Mouse (Mus musculus) olfactory bulb, adult 2 months (tissue): ENCODE results near the gene Hist2h2bb. TPM values are rescaled to one million over a fixed set of nuclear protein-coding genes. Genes with fewer than 3 reads are reported as not detected.
"Not testable (repeated sequence)": the region's sequence is repeated elsewhere in the genome, so short reads cannot be mapped to it uniquely, and the experiment has no call there.

Experiments
- H3K27ac ChIP-seq: fragments of 200-500 bp; 2 replicates; pipeline ENCODE4 v1.5.1; 2012; ENCODE audit warnings: low read depth, low read length; ENCODE audit not compliant: insufficient read depth
- H3K4me1 ChIP-seq: fragments of 200-500 bp; 2 replicates; pipeline ENCODE4 v1.6.1; 2012; ENCODE audit warnings: low read length; ENCODE audit not compliant: control insufficient read depth, insufficient read depth
- H3K4me3 ChIP-seq: fragments of 200-500 bp; 2 replicates; pipeline ENCODE4 v1.5.1; 2012; ENCODE audit warnings: mild to moderate bottlenecking, low read depth, low read length, moderate library complexity; ENCODE audit not compliant: insufficient read depth
- CTCF ChIP-seq: fragments of 200-500 bp; IDR thresholded peaks from 2 replicates; pipeline ENCODE4 v1.5.1; 2012; ENCODE audit warnings: low read depth, mild to moderate bottlenecking, low read length, moderate library complexity; ENCODE audit not compliant: insufficient read depth
- POLR2A ChIP-seq: fragments of 200-500 bp; IDR thresholded peaks from 2 replicates; pipeline ENCODE4 v1.6.1; 2012; ENCODE audit warnings: mild to moderate bottlenecking, low read depth, low read length, moderate library complexity; ENCODE audit not compliant: insufficient read depth
- WGBS: fragments of 180-500 bp; shearing (Covaris S2); methylation state at CpG from one replicate; pipeline ENCODE4 v1.1.7; 2018; 5-methylcytosine and 5-hydroxymethylcytosine counted together
- polyA plus RNA-seq: library from polyadenylated mRNA; stranded (reverse); fragments of >200 nt; gene quantifications from 2 replicates; pipeline ENCODE4 v1.2.4, GENCODE M21; 2012; ENCODE audit warnings: low replicate concordance; ENCODE audit not compliant: missing spikeins, insufficient read depth, insufficient read length

The Hist2h2bb gene
- polyA plus RNA-seq, 1 experiment = not detected

DNA sequence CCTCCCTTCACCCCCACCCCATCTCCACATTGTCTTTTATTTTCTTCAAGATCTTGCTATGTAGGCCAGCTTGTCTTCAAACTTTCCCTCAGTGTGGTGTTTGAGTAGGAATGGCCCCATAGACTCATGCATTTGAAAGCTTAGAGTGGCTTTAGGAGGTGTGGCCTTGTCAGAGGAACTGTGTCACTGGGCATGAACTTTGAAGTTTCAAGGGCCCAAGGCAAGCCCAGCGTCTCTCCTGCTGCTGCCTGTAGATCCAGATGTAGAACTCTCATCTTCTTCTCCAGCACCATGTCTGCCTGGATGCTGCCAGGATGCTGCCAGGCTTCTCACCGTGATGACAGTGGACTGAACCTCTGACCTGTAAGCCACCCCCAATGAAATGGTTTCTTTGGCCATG, 40.7 kb upstream of the Hist2h2bb start:
- Histone ChIP-seq H3K27ac (no peak overlapping the region), H3K4me3 (no peak overlapping the region), H3K4me1 (peaks cover 10% of the 10 kb centered on the region)
- WGBS = 88% methylated on average over 2 of the region's 2 CpGs
- TF ChIP-seq POLR2A = no peak
- TF ChIP-seq CTCF = no peak

DNA sequence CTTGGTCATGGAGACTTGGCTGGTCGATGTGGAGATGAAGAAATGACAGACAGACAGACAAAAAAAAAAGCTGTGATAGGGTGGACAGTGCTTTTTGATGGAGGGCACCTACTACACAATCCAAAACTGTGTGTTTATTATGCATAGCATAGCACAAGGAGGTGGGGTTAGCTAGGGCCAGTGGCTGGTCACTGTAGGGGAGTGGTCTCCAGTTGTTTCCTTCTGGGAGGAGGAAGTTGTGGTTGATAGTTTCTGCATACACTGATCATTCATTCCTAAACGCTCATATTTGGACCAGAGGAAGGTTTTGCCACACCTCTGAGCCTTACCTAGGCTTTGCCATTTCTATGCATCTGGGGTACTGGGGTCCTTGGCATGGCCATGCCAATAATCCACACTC, 39.1 kb upstream of the Hist2h2bb start:
- Histone ChIP-seq H3K4me3 (no peak overlapping the region), H3K4me1 (peaks cover 3% of the 10 kb centered on the region; the same call in 1 of the 2 replicates), H3K27ac (no peak overlapping the region)
- 81% methylated on average over 2 of the region's 2 CpGs for WGBS
- TF ChIP-seq CTCF (no peak), POLR2A (no peak)

- Histone ChIP-seq H3K27ac (no peak overlapping the region), H3K4me3 (no peak overlapping the region), H3K4me1 (peaks cover 2% of the 10 kb centered on the region; the same call in 1 of the 2 replicates)
- TF ChIP-seq POLR2A (no peak), CTCF (no peak)
- 80% methylated on average over 4 of the region's 4 CpGs for WGBS
These were observed 38.4 kb upstream of the Hist2h2bb start for GRCm38 (mm10) chr3:96230910-96231757.

DNA sequence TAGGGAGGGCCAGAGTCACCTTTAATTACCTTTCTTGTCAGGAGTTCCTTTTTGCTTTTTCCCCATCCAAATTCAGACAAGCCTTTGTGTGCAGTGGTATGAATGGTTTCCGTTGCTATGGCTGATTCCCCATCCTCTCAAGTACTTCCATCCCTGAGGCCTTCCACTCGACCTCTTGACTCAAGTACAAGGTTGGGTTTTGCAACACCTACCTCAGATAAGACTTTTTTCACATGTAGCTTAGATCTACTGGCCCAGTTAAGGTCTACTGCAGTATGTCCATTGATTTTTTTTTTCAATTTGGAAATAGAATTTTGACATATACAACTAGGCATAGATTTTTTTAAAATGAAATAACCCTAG, 37.8 kb upstream of the Hist2h2bb start:
- no peak overlapping the region for H3K27ac ChIP-seq
- H3K4me3 ChIP-seq = no peak overlapping the region
- TF ChIP-seq POLR2A (no peak), CTCF (no peak)
- WGBS = 74% methylated on average over 2 of the region's 2 CpGs
- peaks cover under 1% of the 10 kb centered on the region; the same call in 1 of the 2 replicates for H3K4me1 ChIP-seq

DNA sequence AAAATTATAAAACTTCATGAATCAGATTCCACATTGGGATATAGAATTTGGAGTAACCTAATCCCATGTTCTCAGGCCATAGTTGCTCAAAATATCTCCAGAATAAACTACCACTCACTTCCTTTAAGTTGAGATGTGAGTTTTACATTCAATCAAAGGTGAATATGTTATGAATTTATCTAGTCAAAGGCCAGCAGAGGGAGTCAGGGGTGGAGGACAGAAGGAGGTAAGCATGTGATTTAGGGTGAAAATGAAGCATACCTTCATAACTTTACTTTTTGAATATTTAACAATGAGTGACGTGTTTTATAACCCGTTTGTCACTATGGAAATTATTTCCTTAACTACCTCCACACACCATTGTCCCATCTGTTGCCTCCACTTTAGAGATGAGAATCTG, 34.6 kb upstream of the Hist2h2bb start:
- TF ChIP-seq CTCF (no peak), POLR2A (no peak)
- WGBS = 91% methylated on average over 2 of the region's 2 CpGs
- H3K4me1 ChIP-seq = 0 out of 2 replicates have a peak, but pooled peaks cover 2% of the 10 kb centered on the region

GRCm38 (mm10) chr3:96235836-96236235, 33.7 kb upstream of the Hist2h2bb start:
- Histone ChIP-seq H3K4me3 (no peak overlapping the region), H3K27ac (no peak overlapping the region), H3K4me1 (0 out of 2 replicates have a peak, but pooled peaks cover 2% of the 10 kb centered on the region)
- WGBS = 80% methylated on average over 3 of the region's 3 CpGs
- TF ChIP-seq POLR2A (no peak), CTCF (no peak)

More for the DNA sequence above, 34.6 kb upstream of the Hist2h2bb start:
- H3K27ac ChIP-seq = no peak overlapping the region
- H3K4me3 ChIP-seq = no peak overlapping the region

DNA sequence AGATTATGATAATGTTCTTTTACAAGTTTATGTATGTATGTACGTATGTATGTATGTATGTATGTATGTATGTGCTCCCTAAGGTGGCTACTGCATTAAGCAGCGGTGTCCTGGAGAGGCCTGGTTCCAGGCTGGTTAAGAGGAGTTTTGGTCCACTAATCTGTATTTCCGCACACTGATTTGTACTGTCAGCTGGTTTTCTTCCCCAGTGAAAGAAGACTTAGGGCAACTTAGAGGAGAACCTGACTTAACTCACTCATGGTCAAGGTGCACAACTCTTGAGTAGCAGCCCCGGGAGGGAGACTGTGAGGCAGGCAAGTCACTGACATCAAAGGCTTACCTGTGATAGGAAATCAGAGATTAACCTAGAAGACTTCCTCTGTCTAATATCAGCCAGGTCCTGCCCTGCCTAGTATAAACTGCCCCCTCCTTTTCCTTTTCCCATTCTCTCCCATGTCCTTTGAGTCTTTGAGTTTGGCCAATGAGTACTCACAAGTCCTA, 32.7 kb upstream of the Hist2h2bb start:
- 87% methylated on average over 4 of the region's 4 CpGs for WGBS
- Histone ChIP-seq H3K4me1 (0 out of 2 replicates have a peak, but pooled peaks cover 2% of the 10 kb centered on the region), H3K4me3 (no peak overlapping the region), H3K27ac (no peak overlapping the region)
- TF ChIP-seq CTCF = no peak
- TF ChIP-seq POLR2A = no peak

DNA sequence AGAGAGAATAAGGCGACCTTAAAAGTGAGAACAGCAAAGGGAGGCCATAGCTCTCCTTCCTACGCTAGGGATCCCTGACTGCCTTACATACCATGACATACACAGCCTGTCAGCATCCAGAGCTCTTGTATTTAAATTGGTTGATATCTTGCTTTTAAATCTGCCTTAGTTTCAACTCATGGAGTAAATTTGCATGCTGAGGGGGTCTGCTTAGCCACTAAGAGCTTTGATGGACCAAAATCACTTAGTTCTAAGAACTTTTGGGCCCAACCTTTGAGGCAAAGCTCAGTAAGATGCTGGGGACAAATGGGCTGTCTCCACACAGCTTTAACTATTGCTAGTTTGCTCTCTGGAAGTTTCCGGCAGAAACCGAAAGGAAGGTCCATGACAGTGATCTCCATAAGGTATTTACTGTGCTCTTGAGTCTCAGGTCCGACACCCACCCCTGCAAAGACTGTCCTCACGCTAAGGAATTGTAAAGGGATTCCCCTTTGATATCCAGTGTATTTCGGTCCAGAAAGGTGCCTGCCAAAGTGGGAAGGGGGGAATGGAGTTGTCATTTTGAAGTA, 32.1 kb upstream of the Hist2h2bb start:
- Histone ChIP-seq H3K4me3 (no peak overlapping the region), H3K27ac (no peak overlapping the region), H3K4me1 (0 out of 2 replicates have a peak, but pooled peaks cover 2% of the 10 kb centered on the region)
- 57% methylated on average over 7 of the region's 7 CpGs for WGBS
- TF ChIP-seq CTCF (no peak), POLR2A (no peak)

DNA sequence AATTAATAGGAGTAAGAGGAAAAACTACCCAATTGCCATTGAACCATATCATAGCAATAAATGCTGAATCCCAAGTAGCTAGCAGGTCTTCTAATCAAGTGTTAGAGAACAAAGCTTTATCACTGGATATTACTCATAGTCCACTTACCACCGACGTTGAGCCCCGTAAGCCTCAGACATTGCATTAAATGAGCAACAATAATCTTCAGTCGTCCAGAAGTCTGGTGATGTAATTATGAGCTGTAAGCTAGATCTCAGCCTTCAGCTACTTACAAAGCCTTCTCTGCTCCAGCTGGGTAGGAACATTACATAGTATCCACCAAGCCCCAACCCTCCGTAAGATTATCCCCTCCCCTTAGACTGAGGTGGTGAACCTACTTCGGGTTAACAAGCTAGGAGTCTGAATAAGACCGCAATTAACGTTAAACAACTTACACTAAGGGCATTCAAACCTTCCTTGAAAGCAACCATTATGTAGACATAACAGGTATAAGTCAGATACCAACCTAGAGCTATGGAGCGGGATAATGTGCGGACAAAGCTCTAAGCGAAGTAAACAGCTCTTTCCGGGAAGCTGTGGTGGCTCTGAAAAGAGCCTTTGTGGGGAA, 31.5 kb upstream of the Hist2h2bb start:
- 10% methylated on average over 12 of the region's 12 CpGs for WGBS
- TF ChIP-seq POLR2A (no peak), CTCF (no peak)
- no peak overlapping the region for H3K27ac ChIP-seq
- 0 out of 2 replicates have a peak, but pooled peaks cover 2% of the 10 kb centered on the region for H3K4me1 ChIP-seq
- H3K4me3 ChIP-seq = no peak overlapping the region; the same call in 1 of the 2 replicates

- H3K27ac ChIP-seq = peak within 1 kb of the TSS; percentile 57; the same call in 1 of the 2 replicates
- peak within 1 kb of the TSS; percentile 52 for H3K4me3 ChIP-seq
- H3K4me1 ChIP-seq = not testable (repeated sequence)
- under 1% methylated on average over 21 of the region's 68 CpGs for WGBS
These were observed 30.4 kb upstream of the Hist2h2bb start, which contains the start of gene Hist2h3c2 for GRCm38 (mm10) chr3:96238954-96239793. Gene Hist2h3c2 (minus strand): TSS chr3:96239127.
